Mouse (Mus musculus) MEL (cell line): ENCODE results near the gene Eif3b.

Experiments
- EP300 ChIP-seq, 2 experiments: IDR thresholded peaks; 2 replicates each; pipeline ENCODE4 v1.6.1; 2011; ENCODE audit warnings: improper control_type of control experiment in 2 of 2, low read length in 2 of 2, low read depth in 1 of 2, mild to moderate bottlenecking in 1 of 2
- ETS1 ChIP-seq: IDR thresholded peaks from 2 replicates; pipeline ENCODE4 v1.6.1; 2012; ENCODE audit warnings: low read depth, mild to moderate bottlenecking, inconsistent platforms, low read length, improper control_type of control experiment, moderate library complexity
- MXI1 ChIP-seq: IDR thresholded peaks from 2 replicates; pipeline ENCODE4 v1.6.1; 2011; ENCODE audit warnings: mild to moderate bottlenecking, low read depth, low read length, improper control_type of control experiment
- POLR2A ChIP-seq, 2 experiments: IDR thresholded peaks; 2 replicates each; pipeline ENCODE4 v1.6.1; 2011 to 2012; ENCODE audit warnings: low read length in 2 of 2, mild to moderate bottlenecking in 2 of 2, control low read depth in 1 of 2, improper control_type of control experiment in 1 of 2, low read depth in 1 of 2, moderate library complexity in 1 of 2; ENCODE audit not compliant: control insufficient read depth in 1 of 2, insufficient read depth in 1 of 2, poor library complexity in 1 of 2
- TAL1 ChIP-seq: IDR thresholded peaks from 2 replicates; pipeline ENCODE4 v1.6.1; 2012; ENCODE audit warnings: mild to moderate bottlenecking, inconsistent platforms, low read length, moderate library complexity, mixed read lengths
- ZNF384 ChIP-seq: IDR thresholded peaks from 2 replicates; pipeline ENCODE4 v1.6.1; 2012; ENCODE audit warnings: low read depth, mild to moderate bottlenecking, inconsistent platforms, low read length, improper control_type of control experiment

GRCm38 (mm10) chr5:140381156-140381555, 38.0 kb upstream of the Eif3b start:
- no peak for TF ChIP-seq ETS1
- no peak for TF ChIP-seq EP300 (IDR thresholded peaks at IDR 0.05; ENCODE audit: low read depth in 1 of 2, low read length in 2 of 2)
- TF ChIP-seq ZNF384 = no peak
- no peak for TF ChIP-seq POLR2A (IDR thresholded peaks at IDR 0.05; ENCODE audit: control insufficient read depth in 1 of 2, insufficient read depth in 1 of 2, low read depth in 1 of 2, low read length in 2 of 2, poor library complexity in 1 of 2)
- no peak for TF ChIP-seq TAL1
- TF ChIP-seq MXI1 = no peak
